Mouse (Mus musculus) kidney, adult 11 months (tissue): ENCODE results near the gene Grin2c.

Experiments used
- DNase-seq: peaks from one replicate; pipeline ENCODE4 v3.0.0; 2022

Grin2c gene

GRCm38 (mm10) chr11:115267061-115267883 lies at the start of gene Grin2c:
TSS of gene Grin2c (minus strand) at chr11:115267243.
- DNase-seq: no peak

- no peak for DNase-seq
Observed at GRCm38 (mm10) chr11:115314249-115314648, 47.2 kb upstream of the Grin2c start.

- no peak for DNase-seq
Observed at GRCm38 (mm10) chr11:115308781-115309180, 41.7 kb upstream of the Grin2c start.

- no peak for DNase-seq
Observed at GRCm38 (mm10) chr11:115306863-115307262, 39.8 kb upstream of the Grin2c start, which contains the start of gene Otop2. TSS of gene Otop2 (plus strand) at chr11:115307163.

- DNase-seq: no peak
Observed at GRCm38 (mm10) chr11:115303167-115303566, 36.1 kb upstream of the Grin2c start.

GRCm38 (mm10) chr11:115301351-115301750 lies 34.3 kb upstream of the Grin2c start:
- no peak for DNase-seq

GRCm38 (mm10) chr11:115300745-115301144 lies 33.7 kb upstream of the Grin2c start:
- DNase-seq: no peak

- DNase-seq: no peak
Observed at GRCm38 (mm10) chr11:115298160-115298559, 31.1 kb upstream of the Grin2c start.

- DNase-seq: peak; percentile 82
Observed at GRCm38 (mm10) chr11:115297214-115297826, 30.3 kb upstream of the Grin2c start, which contains the start of gene Fads6. TSS of gene Fads6 (minus strand) at chr11:115297663.

GRCm38 (mm10) chr11:115296471-115297210 lies 29.6 kb upstream of the Grin2c start:
- DNase-seq: peak; percentile 63

- DNase-seq: no peak
Observed at GRCm38 (mm10) chr11:115295939-115296338, 28.9 kb upstream of the Grin2c start.

- DNase-seq: peak; percentile 57
Observed at GRCm38 (mm10) chr11:115292631-115293375, 25.8 kb upstream of the Grin2c start.

GRCm38 (mm10) chr11:115291503-115291902 lies 24.5 kb upstream of the Grin2c start:
- no peak for DNase-seq

- DNase-seq: peak; percentile 68
Observed at GRCm38 (mm10) chr11:115290919-115291318, 23.9 kb upstream of the Grin2c start.

GRCm38 (mm10) chr11:115290314-115290713 lies 23.3 kb upstream of the Grin2c start:
- no peak for DNase-seq

- no peak for DNase-seq
Observed at GRCm38 (mm10) chr11:115289885-115290284, 22.8 kb upstream of the Grin2c start.

GRCm38 (mm10) chr11:115288305-115288704 lies 21.3 kb upstream of the Grin2c start:
- DNase-seq: no peak

GRCm38 (mm10) chr11:115287386-115287785 lies 20.3 kb upstream of the Grin2c start:
- DNase-seq: no peak

- no peak for DNase-seq
Observed at GRCm38 (mm10) chr11:115286201-115286993, 19.4 kb upstream of the Grin2c start.

GRCm38 (mm10) chr11:115285282-115285681 lies 18.2 kb upstream of the Grin2c start:
- no peak for DNase-seq

GRCm38 (mm10) chr11:115283891-115284620 lies 17.0 kb upstream of the Grin2c start:
- DNase-seq: no peak
